Comparison of ENCODE assay signal across 8 mouse cellular contexts in genomic region chr8:70166504-70167110, GRCm38 (mm10). TPM values are rescaled to one million over a fixed set of nuclear protein-coding genes. Genes with fewer than 3 reads are reported as not detected.
DNase-seq lines count a peak whose midpoint lies in the region; ATAC-seq lines count a peak whose summit lies in the region.

No protein-coding gene starts in this region.

- peak overlapping the region; percentile 28 for H3K4me3 ChIP-seq in forebrain, embryonic 15.5 days

- 2% methylated on average over 21 of the region's 21 CpGs for WGBS in forebrain, embryonic 15.5 days

- H3K27ac ChIP-seq in forebrain, embryonic 15.5 days (replicated peaks): no peak overlapping the region

- 0 out of 2 replicates have a peak, but pooled peaks cover 5% of the 10 kb centered on the region for H3K4me1 ChIP-seq in forebrain, embryonic 15.5 days

- peak overlapping the region; percentile 51 for H3K4me2 ChIP-seq in forebrain, embryonic 15.5 days (replicated peaks)

- DNase-seq in NIH3T3 (ENCODE audit: low read depth): peak; percentile 87
- peak; percentile 48 for DNase-seq in cerebellum, adult 11-12 months
- DNase-seq in heart, postnatal 4 days: peak; percentile 84
- peak; percentile 46 to 79 for DNase-seq in layer of hippocampus, postnatal 25 days (ENCODE audit: extremely low spot score in 1 of 2, low spot score in 1 of 2)
- peak; percentile 51 to 71 for DNase-seq in right cerebral cortex, postnatal 10 days (ENCODE audit: low spot score in 2 of 2)
- peak; percentile 32 to 55 for DNase-seq in urinary bladder, postnatal 36 days (ENCODE audit: low spot score in 2 of 2)

- H3K27me3 ChIP-seq in forebrain, embryonic 15.5 days: no peaks in the 10 kb centered on the region; the same call in 1 of the 2 replicates

- H3K9me3 ChIP-seq in forebrain, embryonic 15.5 days: no peaks in the 10 kb centered on the region

- H3K9ac ChIP-seq in forebrain, embryonic 15.5 days (replicated peaks): 0 out of 2 replicates have a peak overlapping the region, but pooled peaks have one; percentile 13

- no peaks in the 10 kb centered on the region for H3K36me3 ChIP-seq in forebrain, embryonic 15.5 days

- peak; percentile 82 for ATAC-seq in forebrain, embryonic 15.5 days (replicated peaks)
- peak; percentile 96 for ATAC-seq in megakaryocyte, adult 5-6 weeks (ENCODE audit: poor library complexity, severe bottlenecking)

RNA-seq across cellular contexts. Expression of gene Tmem161a, which starts 5.5 kb away (rescaled TPM):
- 54.2 and 58.1 TPM in 2 replicates for polyA plus RNA-seq in forebrain, embryonic 15.5 days (2015; fragmentation: Nextera tagmentation; extraction: Ambion mirVana)
- total RNA-seq in heart, postnatal 4 days (2021): 100 to 1,000 TPM; 100 to 110 TPM
- 10 to 100 TPM; 48.7 to 59.9 TPM for total RNA-seq in layer of hippocampus, postnatal 25 days (2021)
- 7.4 and 7.8 TPM in 2 replicates for total RNA-seq in megakaryocyte, adult 5-6 weeks (2015)
- 3.9 and 8.5 TPM in 2 replicates for total RNA-seq in megakaryocyte, adult 5-6 weeks (2017)

RNA-seq across cellular contexts. Expression of gene Mef2b, which starts 27.1 kb away (rescaled TPM):
- 0.22 and 0.23 TPM in 2 replicates for polyA plus RNA-seq in forebrain, embryonic 15.5 days (2015; fragmentation: Nextera tagmentation; extraction: Ambion mirVana)
- total RNA-seq in heart, postnatal 4 days (2021): under 1 TPM; 0.20 to 0.21 TPM
- not detected for total RNA-seq in layer of hippocampus, postnatal 25 days (2021)
- 0.39 TPM in 1 of 2 replicates, not detected in the other for total RNA-seq in megakaryocyte, adult 5-6 weeks (2015)
- not detected in 2 replicates for total RNA-seq in megakaryocyte, adult 5-6 weeks (2017)

RNA-seq across cellular contexts. Expression of gene Borcs8, which starts 27.3 kb away (rescaled TPM):
- 48.4 and 50.3 TPM in 2 replicates for polyA plus RNA-seq in forebrain, embryonic 15.5 days (2015; fragmentation: Nextera tagmentation; extraction: Ambion mirVana)
- 10 to 100 TPM; 28.0 to 29.1 TPM for total RNA-seq in heart, postnatal 4 days (2021)
- 10 to 100 TPM; 47.0 to 47.5 TPM for total RNA-seq in layer of hippocampus, postnatal 25 days (2021)
- total RNA-seq in megakaryocyte, adult 5-6 weeks (2015): 35.3 and 51.3 TPM in 2 replicates
- 32.2 and 35.8 TPM in 2 replicates for total RNA-seq in megakaryocyte, adult 5-6 weeks (2017)

RNA-seq across cellular contexts. Expression of gene Rfxank, which starts 27.7 kb away (rescaled TPM):
- 11.5 and 13.4 TPM in 2 replicates for polyA plus RNA-seq in forebrain, embryonic 15.5 days (2015; fragmentation: Nextera tagmentation; extraction: Ambion mirVana)
- 10 to 100 TPM; 25.4 to 25.8 TPM for total RNA-seq in heart, postnatal 4 days (2021)
- total RNA-seq in layer of hippocampus, postnatal 25 days (2021): 10 to 100 TPM; 11.8 to 12.0 TPM
- total RNA-seq in megakaryocyte, adult 5-6 weeks (2015): 13.6 and 16.3 TPM in 2 replicates
- total RNA-seq in megakaryocyte, adult 5-6 weeks (2017): 12.5 and 14.5 TPM in 2 replicates

RNA-seq across cellular contexts. Expression of gene Nr2c2ap, which starts 35.5 kb away (rescaled TPM):
- 43.0 and 43.3 TPM in 2 replicates for polyA plus RNA-seq in forebrain, embryonic 15.5 days (2015; fragmentation: Nextera tagmentation; extraction: Ambion mirVana)
- total RNA-seq in heart, postnatal 4 days (2021): 10 to 100 TPM; 14.8 to 17.1 TPM
- 10 to 100 TPM; 25.5 to 29.8 TPM for total RNA-seq in layer of hippocampus, postnatal 25 days (2021)
- 19.5 and 25.6 TPM in 2 replicates for total RNA-seq in megakaryocyte, adult 5-6 weeks (2015)
- 4.7 and 7.1 TPM in 2 replicates for total RNA-seq in megakaryocyte, adult 5-6 weeks (2017)

Comparison
In these comparisons a context has a peak if more than half of its experiments do, and no peak if none do; other contexts are left out.
1. RNA of gene Tmem161a, which starts 5.5 kb away (total RNA-seq): 100 to 110 TPM in heart, postnatal 4 days and 48.7 to 59.9 TPM in layer of hippocampus, postnatal 25 days; 3.9 to 8.5 TPM in megakaryocyte, adult 5-6 weeks; every median in the first group is over 4 times any median in the second.
2. Peak in every context shown above with its lines, with median percentiles within 50 percentile points of each other: DNase-seq.